Mouse (Mus musculus): ENCODE data around the gene Smpd2. TPM values are rescaled to one million over a fixed set of nuclear protein-coding genes. Genes with fewer than 3 reads are reported as not detected.

The Smpd2 gene
- total and polyA plus RNA-seq, 3 experiments, result 0.04 to 0.42 TPM; not detected in 1

- no peak overlapping the region for H3K9ac ChIP-seq (ENCODE audit: control insufficient read depth, low read depth, low read length, poor library complexity, severe bottlenecking)
- H3K9me3 ChIP-seq (replicated peaks; ENCODE audit: insufficient read depth, low read length), result no peaks in the 10 kb centered on the region
- no peak for DNase-seq (ENCODE audit: low read depth, low spot score)
- no peaks in the 10 kb centered on the region for H3K4me1 ChIP-seq (ENCODE audit: control insufficient read depth in 1 of 2, insufficient read depth in 2 of 2, low read length in 2 of 2)
- H3K4me3 ChIP-seq (ENCODE audit: control insufficient read depth in 1 of 2, insufficient read depth in 1 of 2, low read depth in 2 of 2, low read length in 2 of 2), result no peak overlapping the region
- H3K79me2 ChIP-seq (ENCODE audit: control insufficient read depth, insufficient read depth, low read length, poor library complexity), result no peaks in the 10 kb centered on the region
- H3K27ac ChIP-seq (ENCODE audit: control insufficient read depth, low read depth, low read length), result no peak overlapping the region
- TF ChIP-seq ZNF384 (IDR thresholded peaks at IDR 0.05; ENCODE audit: low read depth, low read length) (no peak), SIN3A (IDR thresholded peaks at IDR 0.05; ENCODE audit: low read length) (no peak), POLR2A (IDR thresholded peaks at IDR 0.05; ENCODE audit: control insufficient read depth in 1 of 2, insufficient read depth in 1 of 2, low read depth in 1 of 2, low read length in 2 of 2, poor library complexity in 1 of 2) (no peak), EP300 (IDR thresholded peaks at IDR 0.05; ENCODE audit: low read depth in 1 of 2, low read length in 2 of 2) (no peak), KAT2A (conservative IDR thresholded peaks at IDR 0.05; ENCODE audit: low read depth, low read length) (no peak), MAX (IDR thresholded peaks at IDR 0.05; ENCODE audit: low read length) (no peak), CHD1 (IDR thresholded peaks at IDR 0.05; ENCODE audit: low read depth, low read length) (no peak), E2F4 (IDR thresholded peaks at IDR 0.05; ENCODE audit: borderline replicate concordance, low read depth, low read length) (no peak)
- H3K36me3 ChIP-seq (ENCODE audit: control insufficient read depth in 1 of 2, insufficient read depth in 2 of 2, low read length in 2 of 2), result no peaks in the 10 kb centered on the region
- H3K27me3 ChIP-seq (ENCODE audit: control insufficient read depth in 1 of 2, insufficient read depth in 2 of 2, low read length in 2 of 2), result peaks cover 2% of the 10 kb centered on the region in 2 experiments; a peak in 3 of 4 replicates
Measured at GRCm38 (mm10) chr10:41504996-41505395, 14.8 kb upstream of the Smpd2 start.

- no peaks in the 10 kb centered on the region for H3K79me2 ChIP-seq (ENCODE audit: control insufficient read depth, insufficient read depth, low read length, poor library complexity)
- no peaks in the 10 kb centered on the region; a peak in 3 of 4 replicates for H3K27me3 ChIP-seq (ENCODE audit: control insufficient read depth in 1 of 2, insufficient read depth in 2 of 2, low read length in 2 of 2)
- H3K4me1 ChIP-seq (ENCODE audit: control insufficient read depth in 1 of 2, insufficient read depth in 2 of 2, low read length in 2 of 2), result no peaks in the 10 kb centered on the region
- TF ChIP-seq MYB (IDR thresholded peaks at IDR 0.05; ENCODE audit: low read depth, low read length) (no peak), NRF1 (IDR thresholded peaks at IDR 0.05; ENCODE audit: insufficient read depth, low read depth, low read length, poor library complexity, severe bottlenecking) (no peak), MAX (IDR thresholded peaks at IDR 0.05; ENCODE audit: low read length) (no peak), CHD1 (IDR thresholded peaks at IDR 0.05; ENCODE audit: low read depth, low read length) (no peak), TAL1 (IDR thresholded peaks at IDR 0.05; ENCODE audit: low read length) (no peak), POLR2AphosphoS2 (IDR thresholded peaks at IDR 0.05; ENCODE audit: low read length) (no peak), TBP (IDR thresholded peaks at IDR 0.05; ENCODE audit: low read depth, low read length) (no peak), GATA1 (IDR thresholded peaks at IDR 0.05; ENCODE audit: low read depth, low read length) (no peak), POLR2AphosphoS5 (IDR thresholded peaks at IDR 0.05; ENCODE audit: borderline replicate concordance, low read depth, low read length) (no peak), ZC3H11A (IDR thresholded peaks at IDR 0.05; ENCODE audit: low read depth, low read length) (no peak), UBTF (IDR thresholded peaks at IDR 0.05; ENCODE audit: borderline replicate concordance, insufficient read depth, low read depth, low read length) (no peak), HCFC1 (IDR thresholded peaks at IDR 0.05; ENCODE audit: low read depth, low read length) (no peak), CHD2 (IDR thresholded peaks at IDR 0.05; ENCODE audit: low read length) (no peak), NELFE (IDR thresholded peaks at IDR 0.05; ENCODE audit: low read depth, low read length) (no peak), SMC3 (IDR thresholded peaks at IDR 0.05; ENCODE audit: low read depth, low read length) (no peak), EP300 (IDR thresholded peaks at IDR 0.05; ENCODE audit: low read depth in 1 of 2, low read length in 2 of 2) (no peak)
- H3K9ac ChIP-seq (ENCODE audit: control insufficient read depth, low read depth, low read length, poor library complexity, severe bottlenecking), result no peak overlapping the region
- no peak for DNase-seq (ENCODE audit: low read depth, low spot score)
- H3K36me3 ChIP-seq (ENCODE audit: control insufficient read depth in 1 of 2, insufficient read depth in 2 of 2, low read length in 2 of 2), result no peaks in the 10 kb centered on the region
- no peak overlapping the region for H3K4me3 ChIP-seq (ENCODE audit: control insufficient read depth in 1 of 2, insufficient read depth in 1 of 2, low read depth in 2 of 2, low read length in 2 of 2)
- no peaks in the 10 kb centered on the region for H3K9me3 ChIP-seq (replicated peaks; ENCODE audit: insufficient read depth, low read length)
- H3K27ac ChIP-seq (ENCODE audit: control insufficient read depth, low read depth, low read length), result no peak overlapping the region
Measured at GRCm38 (mm10) chr10:41500941-41501340, 10.8 kb upstream of the Smpd2 start.
